Mouse (Mus musculus) ES-Bruce4 (cell line): ENCODE results near the gene Clybl. TPM values are rescaled to one million over a fixed set of nuclear protein-coding genes. Genes with fewer than 3 reads are reported as not detected.

ENCODE experiments used
- H3K27ac ChIP-seq: 2 replicates; pipeline ENCODE4 v1.5.1; 2012; ENCODE audit warnings: low read length, inconsistent platforms; ENCODE audit not compliant: insufficient read depth
- H3K27me3 ChIP-seq: 2 replicates; pipeline ENCODE4 v1.6.1; 2012; ENCODE audit warnings: mild to moderate bottlenecking, low read length, inconsistent platforms; ENCODE audit not compliant: control insufficient read depth, poor library complexity, insufficient read depth, severe bottlenecking
- H3K36me3 ChIP-seq: 2 replicates; pipeline ENCODE4 v1.6.1; 2012; ENCODE audit warnings: inconsistent platforms, mild to moderate bottlenecking, low read length, moderate library complexity; ENCODE audit not compliant: control insufficient read depth, poor library complexity, insufficient read depth, severe bottlenecking
- H3K4me1 ChIP-seq: one replicate; pipeline ENCODE4 v1.8.1; 2011; ENCODE audit warnings: low read length; ENCODE audit not compliant: control insufficient read depth, insufficient read depth
- H3K4me3 ChIP-seq: 2 replicates; pipeline ENCODE4 v1.5.1; 2011; ENCODE audit warnings: low read depth, mild to moderate bottlenecking, low read length
- H3K9ac ChIP-seq: 2 replicates; pipeline ENCODE4 v1.6.1; 2012; ENCODE audit warnings: low read depth, mild to moderate bottlenecking, inconsistent platforms; ENCODE audit not compliant: poor library complexity, severe bottlenecking
- H3K9me3 ChIP-seq: replicated peaks from 2 replicates; pipeline ENCODE4 v1.6.1; 2012; ENCODE audit warnings: mild to moderate bottlenecking, low read length, inconsistent platforms; ENCODE audit not compliant: control insufficient read depth, poor library complexity, insufficient read depth, severe bottlenecking
- CTCF ChIP-seq: IDR thresholded peaks from one replicate; pipeline ENCODE4 v1.8.1; 2011; ENCODE audit warnings: low read depth, low read length
- EP300 ChIP-seq: IDR thresholded peaks from 2 replicates; pipeline ENCODE4 v1.6.1; 2011; ENCODE audit warnings: low read depth, low read length; ENCODE audit not compliant: insufficient read depth
- POLR2A ChIP-seq: IDR thresholded peaks from one replicate; pipeline ENCODE4 v1.8.1; 2011; ENCODE audit warnings: low read length; ENCODE audit not compliant: insufficient read depth
- polyA plus RNA-seq: library from polyadenylated mRNA; stranded (reverse); fragments of >200 nt; gene quantifications from 2 replicates; pipeline ENCODE4 v1.2.4, GENCODE M21; 2011; ENCODE audit warnings: low read depth; ENCODE audit not compliant: missing spikeins, insufficient read depth, insufficient read length

Gene Clybl
- polyA plus RNA-seq, 1 experiment: 36.7 TPM

DNA sequence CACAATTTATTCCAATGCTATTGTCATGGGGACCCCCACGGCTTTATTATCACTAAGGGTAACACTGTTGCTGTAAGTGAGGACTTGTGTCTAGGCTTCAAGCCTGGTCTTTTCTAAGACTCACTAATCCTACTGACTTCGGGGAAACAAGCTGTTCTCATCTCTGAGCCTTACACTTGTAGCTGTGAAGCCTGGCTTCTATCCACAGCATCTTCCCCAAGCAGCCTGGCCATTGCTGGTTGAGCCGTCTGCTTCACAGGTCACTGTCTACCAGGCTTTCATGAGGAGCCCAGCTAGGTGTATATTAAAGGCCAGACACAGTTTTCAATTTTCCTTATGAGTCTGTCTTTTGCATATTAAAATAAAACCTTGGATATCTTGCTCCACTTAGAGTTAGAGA is 177.1 kb downstream of the Clybl start:
- no peak overlapping the region for H3K9ac ChIP-seq
- no peak overlapping the region for H3K4me3 ChIP-seq
- no peaks in the 10 kb centered on the region for H3K27me3 ChIP-seq
- H3K4me1 ChIP-seq: peaks cover 2% of the 10 kb centered on the region
- no peaks in the 10 kb centered on the region for H3K36me3 ChIP-seq
- no peaks in the 10 kb centered on the region for H3K9me3 ChIP-seq
- TF ChIP-seq EP300: no peak
- no peak for TF ChIP-seq CTCF
- TF ChIP-seq POLR2A: no peak
- H3K27ac ChIP-seq: no peak overlapping the region

GRCm38 (mm10) chr14:122359136-122359905 is 177.8 kb downstream of the Clybl start:
- TF ChIP-seq CTCF: no peak
- no peak for TF ChIP-seq POLR2A
- no peak for TF ChIP-seq EP300
- Histone ChIP-seq H3K27ac (no peak overlapping the region), H3K9me3 (no peaks in the 10 kb centered on the region), H3K4me3 (0 out of 2 replicates have a peak overlapping the region, but pooled peaks have one; percentile 10), H3K27me3 (no peaks in the 10 kb centered on the region), H3K36me3 (no peaks in the 10 kb centered on the region), H3K4me1 (peaks cover 2% of the 10 kb centered on the region), H3K9ac (no peak overlapping the region)

- H3K9me3 ChIP-seq: no peaks in the 10 kb centered on the region
- H3K27me3 ChIP-seq: no peaks in the 10 kb centered on the region
- H3K9ac ChIP-seq: no peak overlapping the region
- H3K27ac ChIP-seq: no peak overlapping the region
- TF ChIP-seq EP300: no peak
- TF ChIP-seq POLR2A: no peak
- TF ChIP-seq CTCF: no peak
- no peak overlapping the region for H3K4me3 ChIP-seq
- H3K36me3 ChIP-seq: no peaks in the 10 kb centered on the region
- H3K4me1 ChIP-seq: peaks cover 2% of the 10 kb centered on the region
Measured at GRCm38 (mm10) chr14:122361807-122362206, 180.3 kb downstream of the Clybl start.

GRCm38 (mm10) chr14:122363156-122363555 is 181.7 kb downstream of the Clybl start:
- H3K9me3 ChIP-seq: no peaks in the 10 kb centered on the region
- H3K4me3 ChIP-seq: no peak overlapping the region
- no peaks in the 10 kb centered on the region for H3K27me3 ChIP-seq
- H3K36me3 ChIP-seq: no peaks in the 10 kb centered on the region
- peaks cover 2% of the 10 kb centered on the region for H3K4me1 ChIP-seq
- no peak overlapping the region for H3K9ac ChIP-seq
- 0 out of 2 replicates have a peak, but pooled peaks have one; percentile 41 for TF ChIP-seq EP300
- no peak for TF ChIP-seq CTCF
- no peak overlapping the region for H3K27ac ChIP-seq

DNA sequence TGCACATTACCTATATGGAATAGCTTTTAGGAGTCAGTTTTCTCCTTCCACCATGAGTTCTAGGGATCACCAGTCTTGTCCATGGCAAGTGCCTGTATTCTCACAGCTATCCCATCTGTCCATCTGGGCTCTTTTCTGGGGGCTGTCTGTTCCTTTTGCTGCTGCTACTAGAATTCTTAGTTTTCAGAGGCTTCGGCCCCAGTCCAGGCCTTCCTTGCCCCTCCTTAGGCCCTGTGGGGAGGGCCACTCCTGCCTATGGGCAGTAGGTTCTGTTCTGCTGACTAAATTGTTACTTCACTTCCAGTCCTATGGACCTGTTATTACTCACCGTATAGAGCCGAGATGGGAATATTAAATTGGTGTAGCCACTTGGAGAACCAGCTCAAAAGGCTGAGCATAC is 182.5 kb downstream of the Clybl start:
- H3K9me3 ChIP-seq: no peaks in the 10 kb centered on the region
- H3K9ac ChIP-seq: no peak overlapping the region
- peaks cover 2% of the 10 kb centered on the region for H3K4me1 ChIP-seq
- H3K36me3 ChIP-seq: no peaks in the 10 kb centered on the region
- TF ChIP-seq CTCF: no peak
- TF ChIP-seq EP300: no peak
- TF ChIP-seq POLR2A: no peak
- no peaks in the 10 kb centered on the region for H3K27me3 ChIP-seq
- no peak overlapping the region for H3K27ac ChIP-seq
- H3K4me3 ChIP-seq: no peak overlapping the region

DNA sequence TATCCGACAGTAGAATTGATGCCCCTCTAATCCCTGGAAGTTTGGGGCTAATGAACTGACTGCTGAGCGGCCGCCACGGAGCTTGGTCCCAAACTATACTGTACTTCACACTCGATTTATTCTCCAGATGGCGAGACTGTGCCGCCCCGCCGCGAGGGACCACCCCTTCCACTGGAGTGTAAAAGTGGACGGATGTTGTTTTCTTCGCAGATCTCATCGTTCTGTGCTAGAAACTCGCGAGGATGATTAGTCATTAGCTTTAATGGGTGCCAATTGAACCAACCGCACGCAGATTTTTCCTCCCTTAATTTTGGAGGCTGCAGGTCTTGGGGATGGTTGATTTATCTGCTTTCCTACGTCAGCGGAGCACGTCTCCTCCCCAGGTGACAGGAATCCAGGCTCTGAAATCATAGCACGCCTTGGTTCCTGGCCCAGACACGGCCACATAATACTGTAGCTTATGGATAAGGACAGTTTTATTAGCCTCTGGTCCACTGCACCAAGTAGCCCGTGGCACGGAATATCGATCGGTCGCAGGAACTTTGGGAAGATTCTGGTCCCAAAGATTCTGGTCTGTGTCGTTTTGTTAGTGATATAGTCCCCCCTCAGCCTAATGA is 185.9 kb downstream of the Clybl start:
- Histone ChIP-seq H3K4me1 (peaks cover 3% of the 10 kb centered on the region), H3K27ac (no peak overlapping the region), H3K4me3 (peak overlapping the region; percentile 4; the same call in 1 of the 2 replicates), H3K9ac (no peak overlapping the region), H3K36me3 (no peaks in the 10 kb centered on the region), H3K9me3 (no peaks in the 10 kb centered on the region), H3K27me3 (no peaks in the 10 kb centered on the region; the same call in 1 of the 2 replicates)
- TF ChIP-seq EP300: no peak
- no peak for TF ChIP-seq POLR2A
- no peak for TF ChIP-seq CTCF
